Mouse (Mus musculus): Measurements from ENCODE around the gene Elavl1. TPM values are rescaled to one million over a fixed set of nuclear protein-coding genes. Genes with fewer than 3 reads are reported as not detected.

The Elavl1 gene
- polyA plus RNA-seq, 1 experiment from 2014 or later: 310 TPM

GRCm38 (mm10) chr8:4252934-4253841 lies 72.0 kb downstream of the Elavl1 start, which contains the start of gene Snapc2:
Gene Snapc2, plus strand, starts transcription at chr8:4253080.
- Histone ChIP-seq H3K36me3 (replicated peaks) (peaks cover 39% of the 10 kb centered on the region), H3K9me3 (no peaks in the 10 kb centered on the region), H3K4me3 (replicated peaks) (peak within 1 kb of the TSS; percentile 88), H3K27ac (peak within 1 kb of the TSS; percentile 95), H3K27me3 (peaks cover 14% of the 10 kb centered on the region; the same call in 1 of the 2 replicates), H3K4me2 (peak within 1 kb of the TSS; percentile 69), H3K9ac (peak within 1 kb of the TSS; percentile 90), H3K4me1 (peaks cover 48% of the 10 kb centered on the region)
- peak; percentile 90 for ATAC-seq (ENCODE audit: low FRiP score)
- WGBS: under 1% methylated on average over 69 of the region's 69 CpGs

DNA sequence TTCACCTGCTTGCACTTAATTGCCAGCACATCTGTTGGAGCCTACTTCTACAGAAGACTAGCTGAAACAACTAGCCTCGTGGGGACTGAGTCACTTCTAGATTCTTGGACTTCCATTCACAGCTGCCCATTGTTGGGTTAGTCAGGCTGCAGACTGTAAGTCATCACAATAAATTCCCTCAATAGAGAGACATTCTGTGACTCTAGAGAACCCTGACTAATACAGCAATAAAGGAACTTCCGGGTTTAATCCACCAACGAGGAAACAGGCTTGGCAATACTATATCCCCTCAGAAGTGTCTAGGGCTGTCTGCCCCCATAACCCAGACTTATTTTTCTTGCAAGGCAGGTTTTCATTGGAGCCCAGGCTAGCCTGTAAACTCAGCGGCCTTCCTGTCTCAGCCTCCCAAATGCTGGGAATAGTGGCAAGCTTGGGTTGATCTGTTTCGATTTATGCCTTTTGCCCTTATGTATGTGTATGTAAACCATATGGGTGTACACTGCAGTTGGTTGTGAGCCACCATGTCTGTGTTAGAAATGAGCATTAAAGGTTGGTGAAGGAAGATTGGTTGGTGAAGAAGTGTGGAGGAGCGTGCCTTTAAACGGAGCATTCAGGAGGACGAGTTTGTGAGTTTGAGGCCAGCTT lies 73.0 kb downstream of the Elavl1 start:
- no peaks in the 10 kb centered on the region for H3K9me3 ChIP-seq
- H3K4me3 ChIP-seq (replicated peaks): peak overlapping the region; percentile 88
- no peak for ATAC-seq (ENCODE audit: low FRiP score)
- WGBS: 49% methylated on average over 8 of the region's 8 CpGs
- peaks cover 44% of the 10 kb centered on the region for H3K36me3 ChIP-seq (replicated peaks)
- H3K4me2 ChIP-seq: peak overlapping the region; percentile 69
- H3K27me3 ChIP-seq: peaks cover 21% of the 10 kb centered on the region
- peak overlapping the region; percentile 90; the same call in 1 of the 2 replicates for H3K9ac ChIP-seq
- H3K4me1 ChIP-seq: peaks cover 38% of the 10 kb centered on the region
- H3K27ac ChIP-seq: peak overlapping the region; percentile 95

GRCm38 (mm10) chr8:4250306-4250970 lies 74.8 kb downstream of the Elavl1 start:
- no peak overlapping the region; the same call in 1 of the 2 replicates for H3K4me3 ChIP-seq (replicated peaks)
- peaks cover 45% of the 10 kb centered on the region for H3K36me3 ChIP-seq (replicated peaks)
- H3K9ac ChIP-seq: no peak overlapping the region
- no peak overlapping the region for H3K4me2 ChIP-seq
- H3K9me3 ChIP-seq: no peaks in the 10 kb centered on the region
- peaks cover 21% of the 10 kb centered on the region for H3K27me3 ChIP-seq
- H3K4me1 ChIP-seq: peaks cover 30% of the 10 kb centered on the region
- H3K27ac ChIP-seq: no peak overlapping the region
- WGBS: 28% methylated on average over 26 of the region's 26 CpGs
- ATAC-seq (ENCODE audit: low FRiP score): peak; percentile 21

- Histone ChIP-seq H3K9me3 (no peaks in the 10 kb centered on the region), H3K27ac (no peak overlapping the region), H3K4me2 (0 out of 2 replicates have a peak overlapping the region, but pooled peaks have one; percentile 1), H3K27me3 (peaks cover 21% of the 10 kb centered on the region), H3K9ac (0 out of 2 replicates have a peak overlapping the region, but pooled peaks have one; percentile 29), H3K36me3 (replicated peaks) (peaks cover 46% of the 10 kb centered on the region), H3K4me3 (replicated peaks) (no peak overlapping the region), H3K4me1 (peaks cover 27% of the 10 kb centered on the region)
- WGBS: 12% methylated on average over 29 of the region's 29 CpGs
- ATAC-seq (ENCODE audit: low FRiP score): no peak
Observed at GRCm38 (mm10) chr8:4249213-4249612, 76.0 kb downstream of the Elavl1 start.

DNA sequence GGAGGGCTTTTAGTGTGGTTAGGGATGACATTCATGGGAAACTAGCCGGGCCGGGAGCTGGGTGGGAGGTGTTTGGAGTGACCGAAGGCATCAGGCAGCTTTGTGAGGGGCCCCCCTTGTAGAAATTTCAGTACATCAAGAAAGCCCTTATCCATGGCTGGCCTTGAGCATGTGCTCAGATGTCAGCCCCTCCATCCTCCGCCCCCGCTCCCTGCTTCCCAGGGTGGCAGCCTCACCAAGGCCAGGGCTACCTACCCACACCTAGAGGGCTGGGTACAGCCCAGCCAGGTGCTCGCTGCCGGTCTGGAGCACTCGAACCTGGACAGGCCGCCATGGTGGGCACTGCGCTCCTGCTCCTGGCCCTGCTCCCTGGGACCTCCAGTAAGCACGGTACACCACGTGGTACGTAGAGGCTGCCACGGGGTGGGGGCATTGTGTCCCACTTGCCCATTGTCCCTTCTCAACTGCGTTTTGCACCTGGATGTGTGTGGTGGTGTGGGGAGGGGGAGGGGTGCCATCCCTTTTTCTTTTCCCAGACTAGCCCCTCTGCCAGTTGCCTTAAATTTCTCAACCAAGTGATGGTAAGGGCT lies 77.2 kb downstream of the Elavl1 start, which contains the start of gene Tgfbr3l:
TSS of gene Tgfbr3l (plus strand) at position 264 of the 590 bp plus-strand sequence.
- Histone ChIP-seq H3K27me3 (peaks cover 21% of the 10 kb centered on the region), H3K27ac (no peak within 1 kb of the TSS), H3K9ac (0 out of 2 replicates have a peak within 1 kb of the TSS, but pooled peaks have one; percentile 29), H3K36me3 (replicated peaks) (peaks cover 57% of the 10 kb centered on the region), H3K9me3 (no peaks in the 10 kb centered on the region), H3K4me1 (peaks cover 19% of the 10 kb centered on the region), H3K4me3 (replicated peaks) (no peak within 1 kb of the TSS), H3K4me2 (no peak within 1 kb of the TSS)
- no peak for ATAC-seq (ENCODE audit: low FRiP score)
- WGBS: 76% methylated on average over 15 of the region's 15 CpGs

DNA sequence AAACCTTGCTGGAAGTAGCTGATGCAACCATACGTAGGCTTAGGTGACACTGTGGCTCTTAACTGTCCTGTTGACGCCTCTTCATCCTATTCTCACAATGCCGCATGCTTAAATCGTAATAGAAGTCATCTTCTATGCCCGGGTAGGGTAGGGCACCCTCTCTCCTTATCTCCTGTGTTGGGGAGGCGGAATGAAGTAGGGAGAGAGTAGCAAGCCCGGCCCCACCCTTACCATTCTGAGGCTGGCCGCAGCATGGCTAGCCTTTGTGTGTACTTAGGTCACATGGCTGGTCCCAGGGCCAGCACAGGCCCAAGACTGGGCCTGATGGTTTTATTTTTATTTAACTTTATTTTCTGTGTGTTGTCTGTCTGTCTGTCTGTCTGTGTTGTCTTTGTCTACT lies 78.0 kb downstream of the Elavl1 start:
- Histone ChIP-seq H3K36me3 (replicated peaks) (peaks cover 65% of the 10 kb centered on the region), H3K4me2 (no peak overlapping the region), H3K4me1 (peaks cover 15% of the 10 kb centered on the region), H3K9me3 (no peaks in the 10 kb centered on the region), H3K27me3 (peaks cover 21% of the 10 kb centered on the region), H3K9ac (no peak overlapping the region), H3K4me3 (replicated peaks) (no peak overlapping the region), H3K27ac (no peak overlapping the region)
- 91% methylated on average over 8 of the region's 8 CpGs for WGBS
- ATAC-seq (ENCODE audit: low FRiP score): no peak

- no peak for ATAC-seq (ENCODE audit: low FRiP score)
- no peaks in the 10 kb centered on the region for H3K9me3 ChIP-seq
- H3K4me3 ChIP-seq (replicated peaks): no peak overlapping the region
- H3K36me3 ChIP-seq (replicated peaks): peaks cover 73% of the 10 kb centered on the region
- peaks cover 14% of the 10 kb centered on the region for H3K4me1 ChIP-seq
- H3K27me3 ChIP-seq: peaks cover 21% of the 10 kb centered on the region
- no peak overlapping the region for H3K27ac ChIP-seq
- no peak overlapping the region for H3K9ac ChIP-seq
- no peak overlapping the region for H3K4me2 ChIP-seq
- 85% methylated on average over 13 of the region's 13 CpGs for WGBS
Observed at GRCm38 (mm10) chr8:4245737-4246136, 79.5 kb downstream of the Elavl1 start.

- whole genome bisulfite sequencing: 97% methylated on average over 5 of the region's 5 CpGs
- Histone ChIP-seq H3K9ac (no peak overlapping the region), H3K9me3 (no peaks in the 10 kb centered on the region), H3K27me3 (peaks cover 21% of the 10 kb centered on the region), H3K4me1 (peaks cover 15% of the 10 kb centered on the region), H3K36me3 (replicated peaks) (peaks cover 73% of the 10 kb centered on the region), H3K27ac (no peak overlapping the region), H3K4me3 (replicated peaks) (no peak overlapping the region), H3K4me2 (no peak overlapping the region)
- ATAC-seq (ENCODE audit: low FRiP score): no peak
Observed at GRCm38 (mm10) chr8:4245061-4245460, 80.2 kb downstream of the Elavl1 start.

GRCm38 (mm10) chr8:4239193-4239890 lies 85.9 kb downstream of the Elavl1 start:
- Histone ChIP-seq H3K4me1 (peaks cover 26% of the 10 kb centered on the region), H3K4me3 (replicated peaks) (peak overlapping the region; percentile 82), H3K9ac (peak overlapping the region; percentile 78), H3K27ac (peak overlapping the region; percentile 91), H3K36me3 (replicated peaks) (peaks cover 29% of the 10 kb centered on the region), H3K9me3 (no peaks in the 10 kb centered on the region), H3K4me2 (peak overlapping the region; percentile 93), H3K27me3 (no peaks in the 10 kb centered on the region)
- 14% methylated on average over 19 of the region's 19 CpGs for WGBS
- ATAC-seq (ENCODE audit: low FRiP score): peak; percentile 23; the same call in 1 of the 2 replicates

GRCm38 (mm10) chr8:4238434-4239192 lies 86.6 kb downstream of the Elavl1 start, which contains the start of the genes Map2k7 and Gm49320:
Gene Map2k7, plus strand, starts transcription at chr8:4238740.
Gene Gm49320, plus strand, starts transcription at chr8:4238865.
- peak within 1 kb of the TSS; percentile 82 for H3K4me3 ChIP-seq (replicated peaks)
- H3K27me3 ChIP-seq: no peaks in the 10 kb centered on the region
- ATAC-seq (ENCODE audit: low FRiP score): peak; percentile 95
- under 1% methylated on average over 67 of the region's 71 CpGs for WGBS
- no peaks in the 10 kb centered on the region for H3K9me3 ChIP-seq
- H3K36me3 ChIP-seq (replicated peaks): peaks cover 22% of the 10 kb centered on the region
- peak within 1 kb of the TSS; percentile 93 for H3K4me2 ChIP-seq
- H3K27ac ChIP-seq: peak within 1 kb of the TSS; percentile 96
- peaks cover 26% of the 10 kb centered on the region for H3K4me1 ChIP-seq
- peak within 1 kb of the TSS; percentile 78 for H3K9ac ChIP-seq

All from forebrain, embryonic 12.5 days (tissue).